Mouse (Mus musculus): ENCODE measurements around the gene Rasgef1a.

Rasgef1a gene

DNA sequence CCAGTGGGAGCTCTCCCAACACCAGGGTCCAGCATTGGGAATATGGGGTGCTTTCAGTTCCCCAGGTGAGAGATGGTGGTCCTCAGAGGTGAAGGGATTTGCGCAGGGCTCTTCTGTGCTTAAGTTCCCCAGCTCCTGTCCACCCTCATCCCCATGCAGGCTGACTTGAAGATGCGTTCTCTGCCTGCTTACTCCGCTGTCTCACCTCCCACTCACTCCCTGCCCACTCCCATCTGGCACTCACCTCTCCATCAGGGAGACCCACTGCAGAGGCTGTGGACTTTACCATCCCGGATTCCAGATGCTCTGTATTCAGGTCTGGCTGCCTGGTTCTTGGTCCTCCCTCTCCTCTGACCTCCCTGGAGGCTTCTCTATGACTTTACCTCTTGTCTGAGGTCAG, 3.6 kb downstream of the Rasgef1a start:
- ChIA-PET POLR2A (interaction anchor here in 1 of 4 experiments (0.6 kb wide), 1 partner anchor 81 kb away, joined by 4 read pairs; no protein-coding TSS in a partner anchor), CTCF (no interaction called here)

DNA sequence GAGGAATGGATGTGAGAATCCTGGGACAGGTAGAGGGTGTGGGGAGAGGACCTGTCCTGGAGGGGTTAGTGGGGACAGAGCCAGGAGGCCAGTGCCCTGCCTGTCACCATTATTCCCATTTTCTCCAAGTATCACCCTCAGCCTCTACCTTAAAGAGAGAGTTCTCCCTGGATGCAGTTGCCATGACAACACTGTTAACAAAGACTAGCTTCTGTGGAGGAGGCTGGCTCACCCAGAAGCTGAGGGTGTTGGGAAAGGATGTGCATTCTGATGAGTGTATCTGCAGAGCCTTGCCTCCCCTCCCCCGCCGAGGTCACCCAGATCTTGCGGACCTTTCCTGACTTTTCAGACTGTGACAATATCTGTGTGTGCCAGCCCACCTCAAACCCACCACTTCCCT, 4.7 kb downstream of the Rasgef1a start:
- CTCF ChIA-PET = no interaction called here

DNA sequence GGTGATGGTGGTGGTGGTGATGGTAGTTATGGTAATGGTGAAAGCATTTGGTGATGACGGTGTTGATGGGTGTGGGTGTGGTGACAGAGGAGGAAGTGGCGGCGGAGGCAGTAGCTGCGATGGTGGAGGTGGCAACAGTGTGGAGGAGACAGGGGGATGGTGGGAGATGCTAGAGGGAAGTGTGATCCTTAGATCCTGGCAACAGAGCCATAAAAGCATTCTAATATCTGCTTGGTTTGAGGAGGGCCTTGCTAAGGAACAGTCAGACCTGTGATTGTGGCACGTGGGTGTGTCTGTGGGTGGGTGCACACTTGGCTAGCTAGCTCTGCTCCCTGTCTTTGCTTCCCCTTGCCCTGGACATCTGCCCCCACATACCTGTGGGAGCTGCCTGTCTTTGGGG, 7.4 kb downstream of the Rasgef1a start:
- CTCF ChIA-PET = interaction anchor here in 2 of 4 experiments (1.1 to 1.6 kb wide), 2 partner anchors 47 to 49 kb away, joined by 3 read pairs; no protein-coding TSS in a partner anchor
- POLR2A ChIA-PET = interaction anchor here in 2 of 4 experiments (0.6 to 1.3 kb wide), 2 partner anchors 12 to 81 kb away, joined by 3 read pairs; no protein-coding TSS in a partner anchor

More for the DNA sequence above, 4.7 kb downstream of the Rasgef1a start:
- POLR2A ChIA-PET = no interaction called here

DNA sequence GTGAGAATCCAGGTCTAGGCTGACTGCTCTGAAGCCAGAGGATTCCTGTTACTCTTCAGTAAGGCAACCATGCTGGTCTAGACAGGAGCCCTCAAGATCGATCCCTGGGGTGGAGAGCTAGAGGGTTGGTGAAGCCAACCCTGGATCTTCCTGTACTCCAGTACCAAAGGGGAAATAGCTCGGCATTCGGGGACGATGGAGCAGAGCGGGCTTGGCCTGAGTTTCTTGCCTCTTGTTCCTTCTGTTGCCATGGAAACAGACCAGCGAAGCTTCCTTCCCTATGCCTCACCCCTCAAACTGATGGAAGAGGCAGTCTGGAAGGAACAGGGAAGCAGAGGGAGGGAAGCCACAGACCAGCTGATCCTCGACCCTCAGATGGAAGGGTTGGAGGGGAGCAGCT, 8.3 kb downstream of the Rasgef1a start:
- ChIA-PET POLR2A (interaction anchor here in 1 of 4 experiments (1.1 to 1.3 kb wide), 2 partner anchors 16 to 80 kb away, joined by 3 to 4 read pairs; no protein-coding TSS in a partner anchor), CTCF (interaction anchor here in 2 of 4 experiments (0.8 to 1.6 kb wide), 3 partner anchors 11 to 48 kb away, joined by 3 to 5 read pairs (median 3); no protein-coding TSS in a partner anchor)

DNA sequence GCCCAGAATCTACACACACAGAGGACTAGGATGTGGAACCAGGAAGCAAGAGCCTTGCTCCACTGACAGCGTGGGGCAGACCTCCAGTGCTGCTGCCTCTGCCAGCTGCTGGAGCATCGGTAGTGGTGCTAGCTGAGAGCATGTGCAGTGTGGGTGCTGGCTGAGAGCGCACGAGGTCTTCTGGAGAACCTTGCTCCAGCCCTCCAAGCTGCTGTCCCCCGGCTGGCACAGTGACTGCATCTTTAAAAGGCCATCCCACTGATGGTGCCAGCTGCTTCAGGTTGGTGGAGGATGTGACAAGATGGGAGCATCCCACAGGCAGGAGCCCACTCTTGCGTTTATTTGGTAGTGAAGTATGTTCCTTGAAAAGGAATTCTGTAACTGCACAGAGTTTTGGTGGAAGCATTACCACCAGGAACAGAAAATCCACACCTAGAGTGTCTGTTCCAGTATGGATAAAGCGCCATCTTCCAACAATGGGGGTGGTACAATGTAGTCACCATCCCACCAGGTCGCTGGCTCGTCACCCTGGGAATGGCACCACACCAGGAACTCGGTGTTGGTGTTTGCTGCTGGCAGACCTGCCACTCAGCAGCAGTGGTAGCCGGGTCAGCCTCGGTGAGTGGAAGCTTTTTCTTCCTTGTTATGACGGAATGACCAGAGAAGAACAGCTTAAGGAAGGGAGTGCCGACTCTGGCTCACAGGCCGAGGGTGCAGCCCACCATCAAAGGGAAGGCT, 11.8 kb downstream of the Rasgef1a start:
- ChIA-PET CTCF (interaction anchor here in 1 of 4 experiments (0.6 kb wide), 1 partner anchor 1227 kb away, joined by 5 read pairs; no protein-coding TSS in a partner anchor), POLR2A (interaction anchor here in 2 of 4 experiments (0.9 to 1.0 kb wide), 3 partner anchors 13 to 116 kb away, joined by 3 read pairs; no protein-coding TSS in a partner anchor)

DNA sequence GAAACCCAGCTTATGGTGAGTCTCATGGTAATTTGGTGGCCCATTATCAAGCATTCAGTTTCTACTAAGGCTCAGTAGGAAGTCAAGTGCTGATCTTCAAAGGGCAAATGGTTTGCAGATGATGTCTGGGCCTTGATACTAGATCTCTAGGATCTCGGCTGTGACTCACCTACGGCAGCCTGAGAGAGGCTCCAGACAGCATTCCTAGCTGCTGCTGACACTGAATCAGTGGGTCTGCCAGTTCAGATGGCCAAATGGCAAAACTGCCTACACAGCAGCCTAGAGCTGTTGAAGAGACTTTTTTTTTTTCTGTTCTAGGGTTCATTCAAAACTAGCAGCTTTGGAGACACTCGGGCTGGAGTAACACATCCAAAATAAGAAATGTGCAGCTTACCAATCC, 15.8 kb downstream of the Rasgef1a start:
- ChIA-PET POLR2A (interaction anchor here in 2 of 4 experiments (0.9 to 1.3 kb wide), 3 partner anchors 39 to 1040 kb away, joined by 3 read pairs; no protein-coding TSS in a partner anchor), CTCF (no interaction called here)

DNA sequence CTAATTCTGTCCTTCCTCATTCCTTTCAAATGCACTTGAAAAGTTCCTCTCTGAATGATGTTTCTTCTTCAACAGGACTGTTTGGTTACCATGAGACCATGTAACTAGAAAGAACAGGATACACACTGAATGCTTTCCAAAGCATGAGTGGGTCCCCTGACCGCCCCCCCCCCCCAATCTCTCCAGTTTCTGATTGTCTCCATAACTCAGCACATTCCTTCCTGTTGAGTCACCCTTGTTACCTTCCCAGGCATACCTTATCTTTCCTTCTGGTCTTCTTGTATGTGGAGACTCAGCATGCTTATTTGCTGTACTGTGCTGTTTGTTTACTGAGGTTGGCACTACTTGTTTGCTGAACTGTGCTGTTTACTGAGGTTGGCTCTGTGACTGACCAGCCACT, 20.2 kb downstream of the Rasgef1a start:
- CTCF ChIA-PET = interaction anchor here in 2 of 4 experiments (0.5 to 1.0 kb wide), 2 partner anchors 12 to 15 kb away, joined by 3 to 5 read pairs; no protein-coding TSS in a partner anchor
- POLR2A ChIA-PET = no interaction called here

DNA sequence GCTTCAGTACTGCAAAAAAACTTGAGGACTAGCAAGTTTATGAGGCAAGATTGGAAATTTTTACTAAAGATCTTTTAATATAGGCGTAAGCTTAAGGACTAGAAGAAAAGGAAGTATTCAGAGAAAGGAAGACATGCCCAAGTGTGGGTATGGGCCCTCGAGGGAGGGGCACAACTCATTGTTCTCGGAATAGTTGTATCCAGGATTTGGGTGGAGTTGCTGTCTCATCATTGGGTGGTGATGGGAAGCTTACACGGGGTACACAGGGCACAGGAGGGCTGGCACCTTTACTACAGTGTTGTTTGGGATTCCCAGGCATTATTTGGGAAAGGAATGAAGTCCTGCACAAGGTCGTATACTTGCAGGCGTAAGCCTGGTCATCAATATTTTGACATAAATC, 24.4 kb downstream of the Rasgef1a start:
- POLR2A ChIA-PET = interaction anchor here in 3 of 4 experiments (0.7 to 1.6 kb wide), 5 partner anchors 11 to 30 kb away, joined by 3 to 6 read pairs (median 3); no protein-coding TSS in a partner anchor
- CTCF ChIA-PET = no interaction called here

DNA sequence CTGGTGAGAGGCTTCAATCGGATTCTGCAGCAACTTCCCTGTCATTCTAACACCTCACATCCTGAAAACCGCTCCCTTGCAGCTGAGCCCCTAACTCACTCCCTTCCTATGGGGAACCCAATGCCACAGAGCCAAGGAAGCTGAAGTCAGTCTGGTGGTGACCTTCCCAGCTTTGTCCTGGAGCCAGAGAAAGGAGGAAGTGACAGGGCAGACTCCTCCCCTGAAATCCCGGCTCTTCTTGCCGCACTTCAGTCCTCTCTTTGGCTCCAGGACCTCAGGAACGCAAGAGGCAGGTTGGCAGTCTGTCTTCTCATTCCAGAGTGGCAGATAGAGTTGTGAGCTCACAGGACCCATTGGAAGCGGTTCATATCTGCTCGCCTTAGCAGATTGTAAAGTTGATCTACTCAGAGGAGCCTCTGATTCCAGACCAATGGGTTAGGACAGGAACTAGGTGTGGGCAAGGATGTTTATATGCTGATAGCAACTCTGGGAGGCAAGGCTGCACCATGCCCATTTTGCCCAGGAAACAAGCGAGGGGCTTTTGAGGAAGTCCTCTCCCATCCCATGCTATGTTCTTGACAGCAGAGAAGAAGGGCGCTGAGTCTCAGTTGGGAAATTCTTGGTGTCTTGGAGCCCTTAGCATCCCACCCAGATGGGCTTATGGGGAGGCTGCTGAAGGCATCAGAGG, 25.0 kb downstream of the Rasgef1a start:
- CTCF ChIA-PET = no interaction called here

DNA sequence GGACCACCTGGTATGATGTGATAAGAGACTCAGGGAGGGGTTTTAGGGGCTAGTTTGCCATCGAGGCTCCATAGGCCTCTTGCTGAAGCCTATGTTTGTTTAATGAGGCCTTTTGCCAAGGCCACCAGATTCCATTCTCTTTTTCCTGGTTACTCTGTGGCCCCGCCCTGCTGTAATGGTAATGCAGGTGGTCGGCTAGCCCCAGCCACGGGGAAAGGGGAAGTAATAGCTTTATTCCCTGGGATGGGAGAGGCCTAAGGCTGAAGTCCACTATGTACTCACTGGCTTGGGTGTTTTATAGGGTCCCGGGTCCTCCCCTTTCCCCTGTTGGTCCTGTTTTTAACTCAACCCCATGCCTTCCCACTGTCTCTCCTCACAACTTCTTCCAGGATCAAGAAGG, 25.6 kb downstream of the Rasgef1a start:
- ChIA-PET CTCF (no interaction called here), POLR2A (interaction anchor here in 2 of 4 experiments (0.8 to 1.1 kb wide), 4 partner anchors 9 to 28 kb away, joined by 3 read pairs; no protein-coding TSS in a partner anchor)

More for the DNA sequence above, 25.0 kb downstream of the Rasgef1a start:
- POLR2A ChIA-PET = interaction anchor here in 3 of 4 experiments (0.7 to 1.6 kb wide), 8 partner anchors 9 to 30 kb away, joined by 3 to 6 read pairs (median 3); no protein-coding TSS in a partner anchor

DNA sequence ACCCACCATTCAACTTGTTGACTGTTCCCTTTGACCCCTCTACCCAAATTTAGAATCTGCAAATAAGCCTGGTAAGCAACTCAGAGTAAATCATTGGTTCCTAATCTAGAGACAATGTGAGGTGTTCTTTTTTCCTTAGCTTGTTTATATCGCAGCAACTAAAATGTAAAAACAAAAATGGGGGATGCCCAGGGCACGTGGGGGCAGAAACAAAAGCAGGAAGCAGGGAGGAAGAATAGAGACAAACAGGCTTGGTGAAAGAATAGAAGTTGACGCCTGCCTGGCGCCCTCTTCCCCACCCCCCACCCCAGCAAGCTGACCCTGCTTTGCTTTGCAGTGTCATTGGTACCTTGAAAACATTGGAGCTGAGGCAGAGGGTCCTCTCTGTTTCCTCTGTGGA, 33.9 kb downstream of the Rasgef1a start:
- POLR2A ChIA-PET = interaction anchor here in 3 of 4 experiments (0.6 to 3.8 kb wide), 5 partner anchors 9 to 962 kb away, joined by 3 to 30 read pairs (median 3); no protein-coding TSS in a partner anchor
- CTCF ChIA-PET = interaction anchor here in 2 of 4 experiments (0.5 to 3.2 kb wide), 3 partner anchors 20 to 1398 kb away, joined by 4 to 18 read pairs (median 4); no protein-coding TSS in a partner anchor

DNA sequence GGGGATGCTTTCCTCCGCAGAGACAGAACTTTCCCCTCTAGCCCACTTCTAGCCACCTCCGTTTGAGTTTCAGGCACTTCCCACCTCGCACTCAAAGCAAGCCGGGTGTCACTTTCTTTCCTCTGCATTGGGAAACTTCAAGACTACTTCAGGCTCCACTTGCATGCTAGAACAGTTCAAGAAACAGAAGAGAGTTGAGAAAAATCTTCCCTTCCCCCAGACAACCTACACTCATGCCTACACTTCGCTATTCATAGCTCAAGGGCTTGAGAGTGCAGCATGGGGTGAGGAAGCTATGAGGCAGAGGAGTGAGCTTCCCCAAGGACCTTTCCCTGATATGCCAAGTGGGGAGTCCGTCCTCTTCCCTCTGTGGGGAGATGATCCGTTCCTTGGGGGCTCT, 34.7 kb downstream of the Rasgef1a start:
- CTCF ChIA-PET = interaction anchor here in 3 of 4 experiments (0.5 to 3.2 kb wide), 4 partner anchors 14 to 1398 kb away, joined by 3 to 18 read pairs (median 4); no protein-coding TSS in a partner anchor
- POLR2A ChIA-PET = interaction anchor here in 3 of 4 experiments (0.6 to 3.8 kb wide), 6 partner anchors 9 to 164 kb away, joined by 3 to 30 read pairs (median 3); no protein-coding TSS in a partner anchor

DNA sequence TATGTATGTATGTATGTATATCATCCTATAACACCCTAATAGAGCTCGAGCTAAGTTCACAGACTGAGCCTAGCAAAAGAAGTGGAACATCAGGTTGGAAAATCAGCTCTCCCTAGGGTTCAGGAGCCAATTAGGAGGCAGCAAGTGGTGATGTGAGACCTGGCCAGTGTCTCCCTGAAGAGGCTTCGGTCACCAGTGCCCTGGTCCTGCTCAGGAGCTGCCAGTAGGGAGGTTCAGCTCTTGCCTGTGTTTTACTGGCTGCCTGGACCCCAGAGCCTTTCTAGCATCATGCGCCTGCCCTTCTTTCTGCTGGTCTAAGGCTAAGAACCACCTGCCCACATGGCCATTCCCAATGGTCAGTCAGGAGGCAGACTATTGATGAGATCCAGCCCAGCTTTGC, 35.3 kb downstream of the Rasgef1a start:
- POLR2A ChIA-PET = interaction anchor here in 3 of 4 experiments (0.6 to 3.8 kb wide), 9 partner anchors 11 to 635 kb away, joined by 3 to 30 read pairs (median 3); no protein-coding TSS in a partner anchor
- CTCF ChIA-PET = interaction anchor here in 3 of 4 experiments (1.2 to 3.2 kb wide), 4 partner anchors 18 to 53 kb away, joined by 3 to 18 read pairs (median 5); no protein-coding TSS in a partner anchor

DNA sequence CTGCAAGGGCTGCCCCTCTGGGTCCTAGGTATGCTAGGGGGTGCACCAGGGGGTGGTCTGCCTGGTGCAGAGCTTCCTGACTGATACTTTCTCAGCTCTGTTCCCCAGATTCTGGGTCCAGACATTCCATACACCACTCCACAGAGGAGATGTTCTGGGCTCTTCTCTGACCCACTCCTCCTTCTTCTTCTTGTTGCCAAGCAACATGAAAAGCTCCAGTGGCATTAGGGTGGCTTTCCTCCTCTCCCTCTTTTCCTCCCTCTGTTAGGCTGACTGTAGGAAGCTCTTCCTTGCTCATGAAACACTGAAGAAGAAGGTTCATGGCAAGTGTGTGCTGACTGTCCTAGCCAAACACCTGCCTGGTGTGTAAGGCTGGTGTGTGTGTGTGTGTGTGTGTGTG, 35.7 kb downstream of the Rasgef1a start:
- POLR2A ChIA-PET = interaction anchor here (0.6 to 3.8 kb wide), 15 partner anchors 11 to 635 kb away, joined by 3 to 30 read pairs (median 4); no protein-coding TSS in a partner anchor
- CTCF ChIA-PET = interaction anchor here in 3 of 4 experiments (1.0 to 3.2 kb wide), 5 partner anchors 18 to 126 kb away, joined by 3 to 18 read pairs (median 4); no protein-coding TSS in a partner anchor

DNA sequence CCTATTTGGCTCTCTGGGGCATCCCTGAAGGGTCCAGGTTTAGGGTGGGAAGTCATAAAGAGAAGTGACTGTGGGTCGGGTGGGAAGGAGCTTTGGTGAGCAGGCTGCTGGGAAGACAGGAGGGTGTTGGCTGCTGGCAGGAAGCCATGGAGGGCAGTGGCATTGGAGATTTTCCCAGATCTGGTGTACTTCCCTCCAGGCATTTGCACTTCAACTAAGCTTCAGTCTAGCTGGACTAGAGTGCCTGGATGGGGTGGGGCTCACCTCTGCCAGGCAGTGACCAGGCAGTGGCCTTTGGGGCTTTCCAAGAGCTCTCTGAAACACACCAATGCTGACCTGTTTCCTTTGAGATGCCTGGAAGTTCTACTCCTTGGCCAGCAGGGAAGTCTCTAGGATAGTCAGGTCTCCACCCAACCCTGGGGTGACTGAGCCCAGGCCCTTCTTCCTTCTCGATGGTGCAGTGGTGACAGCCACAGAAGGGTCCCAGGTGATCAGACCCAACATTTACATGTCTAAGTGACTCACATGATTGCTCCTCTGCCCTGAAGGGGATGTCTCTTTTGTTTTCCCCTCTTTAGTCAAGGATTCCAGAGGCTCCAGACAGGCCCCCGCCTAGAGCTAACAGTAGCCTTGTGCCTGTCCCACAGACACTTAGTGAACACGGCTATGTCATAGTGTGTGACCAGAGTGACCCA, 36.7 kb downstream of the Rasgef1a start:
- CTCF ChIA-PET = interaction anchor here (0.7 to 3.2 kb wide), 9 partner anchors 12 to 127 kb away, joined by 3 to 18 read pairs (median 4); no protein-coding TSS in a partner anchor
- POLR2A ChIA-PET = interaction anchor here (0.6 to 3.8 kb wide), 20 partner anchors 10 to 207 kb away, joined by 3 to 30 read pairs (median 4); partner anchors contain the start of gene Zfp637 (in 1 of the 4)

DNA sequence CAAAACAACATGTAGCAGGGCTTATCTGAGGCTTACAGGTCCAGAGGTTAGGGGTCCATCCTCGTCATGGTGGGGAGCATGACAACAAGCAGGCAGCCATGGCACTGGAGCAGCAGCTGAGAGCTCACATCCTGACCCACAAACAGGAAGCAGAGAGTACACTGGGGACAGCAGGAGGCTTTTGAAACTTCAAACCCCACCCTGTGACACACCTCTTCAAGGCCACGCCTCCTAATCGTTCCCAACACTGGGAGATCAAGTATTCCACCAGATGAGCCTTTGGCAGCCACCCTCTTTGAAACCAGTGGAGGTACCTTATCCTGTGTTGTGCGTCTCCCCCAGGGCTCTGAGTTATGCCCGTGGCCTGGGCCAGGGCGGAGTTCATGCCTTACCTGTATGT, 38.5 kb downstream of the Rasgef1a start:
- ChIA-PET POLR2A (interaction anchor here in 3 of 4 experiments (1.0 to 5.7 kb wide), 5 partner anchors 10 to 143 kb away, joined by 3 to 30 read pairs (median 4); no protein-coding TSS in a partner anchor), CTCF (interaction anchor here in 2 of 4 experiments (3.2 to 3.7 kb wide), 2 partner anchors 15 to 16 kb away, joined by 13 to 17 read pairs; no protein-coding TSS in a partner anchor)

DNA sequence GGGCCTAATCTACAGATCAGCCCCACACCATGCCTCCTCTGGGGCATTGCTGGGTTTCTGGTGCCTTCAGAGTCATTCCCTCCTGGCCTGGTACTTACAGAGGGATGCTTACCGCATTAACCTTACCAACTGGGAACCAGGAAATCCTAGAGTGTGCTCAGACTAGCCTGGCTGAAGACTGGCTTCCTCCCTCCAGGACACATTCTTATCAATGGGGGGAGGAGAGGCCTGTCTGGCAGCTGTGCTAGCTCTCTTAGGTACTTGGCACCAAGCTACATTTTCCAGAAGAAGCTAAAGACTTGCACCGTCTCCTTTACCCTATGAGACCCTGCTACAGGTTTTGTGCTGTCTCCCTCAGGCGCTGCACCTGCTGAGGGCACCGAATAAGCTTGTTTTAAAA, 40.2 kb downstream of the Rasgef1a start:
- POLR2A ChIA-PET = interaction anchor here in 3 of 4 experiments (1.0 to 5.7 kb wide), 4 partner anchors 13 to 93 kb away, joined by 6 to 30 read pairs (median 18); no protein-coding TSS in a partner anchor
- CTCF ChIA-PET = interaction anchor here in 3 of 4 experiments (0.6 to 3.7 kb wide), 5 partner anchors 13 to 328 kb away, joined by 3 to 17 read pairs (median 10); no protein-coding TSS in a partner anchor
